Mouse (Mus musculus) megakaryocyte-erythroid progenitor cell, adult 5-6 weeks (primary cell): ENCODE results near the gene Otulin. TPM values are rescaled to one million over a fixed set of nuclear protein-coding genes. Genes with fewer than 3 reads are reported as not detected.
A peak's percentile ranks its signal among the peaks of the same experiment; 100 is the strongest.

Experiments used
- ATAC-seq: replicated peaks from 2 replicates; pipeline ENCODE4 v1.8.0; 2016; ENCODE audit warnings: mild to moderate bottlenecking, inconsistent platforms; ENCODE audit not compliant: severe bottlenecking, poor library complexity, low FRiP score, low TSS enrichment
- total RNA-seq, 2 experiments: library from RNA; stranded (forward) in 1 of 2; stranded (reverse) in 1 of 2; fragments of 200-1000, 215-1000 nt in 1 of 2; fragments of >200 nt in 1 of 2; fragmentation: Nextera tagmentation in 1 of 2; gene quantifications; 2 replicates each; pipeline ENCODE4 v1.2.3; 2014 to 2017

The Otulin gene
- total RNA-seq, 2 experiments from 2014 or later: 32.2 to 51.2 TPM

DNA sequence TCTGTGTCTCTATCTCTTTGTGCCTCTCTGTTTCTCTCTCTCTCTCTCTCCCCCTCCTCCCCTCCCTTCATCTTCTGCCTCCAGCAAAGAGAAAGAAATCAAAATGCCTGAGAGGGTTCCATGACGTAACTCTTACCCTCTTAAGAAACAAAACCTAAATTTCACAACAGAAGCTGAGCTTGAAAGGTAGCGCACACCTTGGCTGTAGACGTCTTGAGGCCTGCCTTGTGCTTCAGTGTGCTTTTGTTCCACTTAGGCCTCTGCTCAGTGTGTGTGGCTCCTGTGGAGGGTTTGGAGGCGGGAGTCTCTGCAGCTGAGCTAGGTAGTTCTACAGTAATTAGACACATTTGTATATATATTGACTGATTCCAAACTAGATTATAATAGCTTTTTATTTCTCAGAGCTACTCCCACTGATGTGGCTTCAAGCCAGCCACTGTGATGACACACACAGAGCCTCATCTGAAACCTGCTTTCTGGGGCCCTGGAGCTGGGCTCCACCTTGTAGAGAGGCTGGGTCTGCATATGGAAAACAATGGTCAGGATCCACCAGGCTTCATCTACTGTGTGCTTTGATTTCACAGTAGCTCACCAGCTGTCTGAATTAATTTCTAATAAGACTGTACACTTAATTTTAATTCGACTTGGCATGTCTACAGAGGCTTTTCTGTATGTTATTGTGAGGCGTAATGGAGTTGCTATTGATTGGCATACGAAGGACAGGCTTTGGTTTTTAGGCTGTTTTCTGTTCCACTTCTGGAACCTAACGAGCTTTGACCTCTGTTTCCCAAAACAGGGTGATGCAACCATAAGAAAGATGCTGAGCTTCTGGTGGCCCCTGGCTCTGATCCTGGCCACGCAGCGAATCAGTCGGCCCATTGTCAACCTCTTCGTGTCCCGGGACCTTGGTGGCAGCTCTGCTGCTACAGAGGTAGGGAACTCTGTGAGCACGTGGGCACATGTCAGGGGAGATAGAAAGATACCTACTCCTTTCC is 66.1 kb downstream of the Otulin start:
- ATAC-seq: no peak

DNA sequence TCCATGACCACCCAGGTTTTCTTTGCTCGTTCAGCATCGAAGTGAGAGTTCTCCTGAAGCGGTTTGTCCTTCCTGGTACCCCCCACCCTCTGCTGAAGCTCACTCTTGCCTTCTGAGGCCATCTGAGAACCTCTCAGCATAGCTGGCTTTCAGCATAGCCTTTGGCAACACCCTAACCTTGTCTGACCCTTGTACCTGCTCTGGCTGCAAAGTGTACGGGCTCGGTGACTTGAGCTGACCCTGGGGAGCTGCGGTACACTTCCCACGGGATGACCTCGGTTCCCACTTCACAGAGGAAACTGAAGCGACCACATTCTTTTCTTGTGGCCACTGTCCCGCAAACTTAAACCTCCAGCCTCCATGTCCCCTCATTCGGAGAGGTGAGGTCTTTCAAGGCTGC is 70.2 kb downstream of the Otulin start:
- ATAC-seq: no peak

DNA sequence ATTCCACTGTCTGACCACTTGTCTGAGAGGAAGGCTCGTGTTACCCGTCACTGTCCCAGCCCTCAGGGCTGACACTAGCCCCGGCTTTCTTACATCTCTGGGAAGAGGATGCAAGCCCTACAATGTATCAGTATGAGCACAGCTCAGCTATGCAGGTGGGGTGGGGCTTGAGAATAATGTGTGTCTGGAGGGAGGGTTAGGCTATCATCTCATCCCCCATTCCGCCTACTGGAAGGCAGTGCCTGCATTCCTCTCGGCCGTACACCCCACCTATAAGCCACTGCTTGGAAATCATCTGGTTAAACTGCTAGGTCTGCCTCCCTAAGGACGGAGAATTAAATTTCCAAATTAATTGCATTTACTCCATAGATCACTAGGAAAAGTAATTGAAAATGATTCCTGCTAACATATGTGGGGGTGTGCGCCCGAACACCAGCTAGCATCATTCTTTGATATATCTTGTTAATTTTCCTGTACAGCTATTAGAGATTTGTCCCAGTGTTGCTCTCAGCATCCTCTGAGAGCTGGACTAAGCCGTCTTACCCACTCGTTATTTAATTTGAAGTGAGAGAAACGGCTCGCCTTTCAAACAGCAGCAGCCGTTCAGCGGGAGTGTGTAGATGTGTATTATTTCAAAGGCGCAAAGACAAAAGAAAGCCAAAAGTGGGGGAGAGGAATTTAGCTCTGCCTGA is 71.9 kb downstream of the Otulin start:
- no peak for ATAC-seq

DNA sequence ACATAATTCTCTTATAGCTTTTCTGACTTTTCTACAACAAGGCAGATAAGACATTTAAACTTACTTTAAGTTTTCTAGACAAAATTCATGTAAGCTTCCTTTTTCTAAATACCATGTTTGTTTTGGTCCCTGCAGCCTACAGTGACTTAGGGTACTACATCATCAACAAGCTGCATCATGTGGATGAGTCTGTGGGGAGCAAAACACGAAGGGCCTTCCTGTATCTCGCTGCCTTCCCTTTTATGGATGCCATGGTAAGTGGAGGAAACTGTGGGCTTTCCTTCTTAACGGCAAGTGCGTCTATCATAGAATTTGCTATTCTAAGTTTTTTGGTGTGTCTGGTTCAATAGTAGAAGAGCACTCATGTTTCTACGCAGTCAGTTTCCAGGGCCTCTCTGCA is 76.9 kb downstream of the Otulin start:
- no peak for ATAC-seq

DNA sequence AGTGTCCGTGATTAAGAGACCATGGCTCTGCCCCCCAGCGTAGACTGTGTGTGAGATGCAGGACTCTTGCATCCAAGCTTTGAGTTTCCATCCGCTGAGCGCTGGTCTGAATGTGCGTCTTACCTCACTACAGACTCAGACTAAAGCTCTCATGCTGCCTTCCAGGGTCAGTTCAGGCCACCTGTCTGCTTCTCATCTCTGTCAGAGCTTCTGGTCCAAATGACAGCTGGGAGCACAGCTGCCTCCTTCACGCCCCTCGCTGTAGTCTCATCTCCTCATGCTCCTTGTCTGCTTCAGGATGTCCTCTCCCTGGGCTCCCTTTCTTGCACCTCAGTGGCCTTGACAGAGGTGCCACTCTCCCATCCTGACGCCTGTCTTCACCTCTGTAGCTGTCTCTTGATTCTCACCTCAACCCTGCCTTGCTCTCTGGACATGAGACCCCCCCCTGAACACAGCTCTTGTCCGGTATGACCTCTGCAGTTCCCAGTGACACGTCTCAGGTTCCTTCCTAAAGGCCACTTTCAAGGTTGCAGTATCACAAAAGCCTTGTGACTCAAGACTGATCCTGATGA is 78.3 kb downstream of the Otulin start:
- ATAC-seq: no peak

DNA sequence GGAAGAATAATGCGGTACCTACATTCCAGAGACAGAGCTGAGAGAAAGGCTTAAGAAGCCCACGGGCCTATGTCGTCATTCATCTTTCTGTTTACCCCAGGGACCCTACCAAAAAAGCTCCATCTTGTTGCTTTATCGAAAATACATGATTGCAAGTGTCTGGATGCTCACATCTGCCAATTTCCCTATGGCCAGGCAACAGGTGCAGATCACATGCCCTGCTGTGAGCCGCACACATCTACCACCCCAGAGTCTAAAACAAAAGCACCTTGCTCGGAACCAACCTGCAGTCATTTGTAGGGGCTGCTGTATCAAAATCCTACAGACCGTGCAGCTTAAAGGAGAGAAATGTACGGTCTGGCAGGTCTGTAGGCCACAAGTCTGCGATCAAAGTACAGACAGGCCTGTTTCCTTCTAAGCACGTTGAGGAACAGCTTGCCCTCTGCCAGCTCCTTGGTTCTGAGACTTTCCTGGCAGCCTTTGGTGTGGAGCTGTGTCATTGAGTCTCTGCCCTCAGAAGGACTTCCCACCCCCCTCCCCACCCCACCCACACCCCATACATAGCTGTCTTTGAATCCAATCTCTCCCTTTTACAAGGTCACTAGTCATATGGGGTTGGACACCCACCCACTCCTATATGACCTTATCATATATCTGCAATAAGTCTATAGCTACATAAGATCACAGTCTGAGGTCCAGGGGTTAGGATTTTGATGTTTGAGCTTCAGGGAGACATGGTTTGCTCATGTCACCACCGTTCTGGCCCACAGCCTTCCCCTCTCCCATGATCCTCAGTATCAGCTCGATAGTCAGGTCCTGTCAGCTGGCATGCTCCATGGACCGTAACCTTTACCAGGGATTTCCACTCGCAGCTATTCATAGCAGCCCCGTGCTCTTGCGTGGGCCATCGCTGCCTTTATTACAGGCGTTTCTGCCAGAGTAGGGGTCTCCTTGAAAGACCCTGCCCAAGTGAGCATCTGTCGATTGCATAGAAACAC is 79.1 kb downstream of the Otulin start:
- ATAC-seq: no peak

DNA sequence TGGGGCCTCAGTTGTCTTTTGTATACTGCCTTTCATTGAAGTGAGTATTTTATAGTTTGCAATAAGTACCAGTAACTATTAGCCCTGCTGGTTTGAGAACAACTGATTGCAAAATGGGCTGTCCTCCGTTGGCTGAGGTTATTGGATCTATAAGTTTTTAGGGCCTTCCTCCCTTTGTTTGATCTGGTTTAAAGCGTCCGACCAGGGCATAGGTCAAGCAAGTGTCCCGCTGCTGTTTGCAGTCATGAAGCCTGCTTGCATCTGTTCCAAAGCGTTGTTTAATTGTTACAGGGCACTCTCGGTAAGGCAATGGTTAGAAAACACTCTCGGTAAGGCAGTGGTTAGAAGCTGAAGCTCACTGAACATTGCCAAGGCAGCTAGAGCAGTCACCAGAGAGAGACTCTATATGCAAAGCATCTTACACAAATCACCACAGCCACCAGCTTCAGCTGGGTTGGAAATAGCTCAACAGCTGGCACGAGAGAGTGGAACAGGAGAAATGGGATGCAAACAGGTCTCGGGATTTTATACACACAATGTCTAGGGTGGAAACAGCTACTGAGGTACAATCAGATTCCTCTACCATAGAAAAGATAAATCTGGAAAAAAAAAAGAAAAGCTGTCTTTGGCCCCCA is 80.0 kb downstream of the Otulin start:
- no peak for ATAC-seq

DNA sequence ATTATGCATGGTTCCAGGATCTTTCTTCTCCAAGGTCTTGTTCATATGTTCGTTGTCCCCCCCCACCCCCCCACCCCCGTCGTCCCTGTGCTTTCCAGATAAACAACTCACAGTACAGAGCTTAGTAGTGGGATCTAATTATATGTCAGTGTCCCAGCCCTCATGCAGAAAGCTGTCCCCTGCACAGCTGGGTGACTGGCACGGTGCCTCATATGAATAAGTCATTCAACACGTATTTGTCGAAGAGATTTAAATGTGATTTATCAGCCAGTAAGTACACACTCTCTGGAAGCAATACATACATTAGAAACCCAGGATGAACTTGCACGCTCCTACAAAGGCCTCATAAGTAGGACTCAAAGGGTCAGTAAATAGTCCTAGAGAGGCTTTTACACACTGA is 80.6 kb downstream of the Otulin start:
- no peak for ATAC-seq

DNA sequence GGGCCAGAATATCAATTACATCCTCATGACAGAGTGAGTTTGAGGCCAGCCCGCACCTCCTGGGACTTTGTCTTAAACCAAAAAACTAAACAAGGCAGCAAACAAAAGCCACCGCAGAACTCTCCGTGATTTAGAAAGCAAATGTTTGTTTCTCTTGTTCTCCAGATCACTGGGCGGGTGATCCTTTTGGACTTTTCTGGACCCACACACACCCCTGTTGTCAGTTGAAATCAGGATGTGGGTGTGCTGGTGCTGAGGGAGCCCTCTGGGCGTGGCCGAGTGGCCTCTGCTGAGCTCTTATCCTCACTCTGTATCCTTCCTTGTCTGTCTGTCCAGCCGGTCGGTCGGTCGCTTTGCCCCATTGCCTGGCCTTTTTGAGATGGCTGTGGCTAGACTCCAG is 81.4 kb downstream of the Otulin start:
- 0 out of 2 replicates have a peak, but pooled peaks have one; percentile 32 for ATAC-seq

DNA sequence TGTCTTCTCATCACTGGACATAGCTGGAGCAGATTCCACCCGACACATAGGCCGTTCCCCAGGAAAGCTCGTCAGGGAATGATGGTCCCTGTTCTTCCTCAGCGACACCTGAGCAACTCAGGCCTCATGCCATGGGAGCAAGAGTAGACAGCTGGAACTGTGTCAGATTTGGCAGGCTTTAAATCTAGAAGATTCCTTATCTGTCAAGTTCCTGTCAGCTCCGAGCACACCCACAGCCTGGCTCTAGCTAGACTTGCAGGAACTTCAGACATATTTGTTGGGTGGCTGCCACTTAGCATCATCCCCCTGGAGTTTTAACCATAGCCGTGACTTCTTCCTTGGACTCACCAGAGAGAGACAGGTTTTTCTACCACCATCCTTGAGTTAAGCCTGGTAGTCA is 82.4 kb downstream of the Otulin start:
- 0 out of 2 replicates have a peak, but pooled peaks have one; percentile 19 for ATAC-seq

DNA sequence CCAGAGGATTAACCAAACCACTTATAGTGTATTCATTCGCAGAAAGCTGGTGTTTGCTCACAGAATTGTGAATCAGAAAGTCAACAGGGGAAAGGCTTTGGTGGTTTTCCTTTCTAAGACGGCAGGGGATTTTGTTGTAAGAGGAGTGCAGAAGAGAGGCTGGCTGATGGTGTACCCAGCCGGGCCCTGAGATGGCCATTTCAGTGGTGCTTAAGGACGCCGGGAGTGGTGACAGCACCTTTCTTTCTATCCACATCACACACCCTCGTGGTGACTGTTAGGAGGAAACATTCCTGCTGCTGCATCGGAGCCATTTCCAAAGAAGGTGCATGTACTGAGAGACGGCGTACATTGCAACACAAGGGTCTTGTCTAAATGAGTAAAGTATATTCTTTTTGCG is 85.3 kb downstream of the Otulin start:
- ATAC-seq: no peak

DNA sequence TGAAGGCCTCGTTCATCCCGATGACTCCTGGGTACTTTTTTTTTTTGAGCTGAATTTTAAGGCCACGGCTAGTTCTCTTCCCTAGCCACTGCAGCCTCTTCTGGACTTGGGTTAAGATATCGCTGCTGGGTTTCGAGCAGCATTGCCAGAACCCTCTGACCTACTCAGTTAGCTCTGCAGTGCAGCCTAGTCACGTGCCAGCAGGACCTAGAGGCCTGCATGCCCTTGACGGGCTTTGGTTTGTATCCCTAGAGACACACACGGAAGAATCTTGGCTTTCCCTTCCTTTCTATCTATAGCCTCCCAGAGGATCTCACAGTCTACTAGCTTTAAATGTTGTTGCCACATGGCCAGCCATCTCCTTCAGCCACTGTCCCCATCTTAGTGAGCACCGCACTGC is 90.7 kb downstream of the Otulin start:
- ATAC-seq: no peak

DNA sequence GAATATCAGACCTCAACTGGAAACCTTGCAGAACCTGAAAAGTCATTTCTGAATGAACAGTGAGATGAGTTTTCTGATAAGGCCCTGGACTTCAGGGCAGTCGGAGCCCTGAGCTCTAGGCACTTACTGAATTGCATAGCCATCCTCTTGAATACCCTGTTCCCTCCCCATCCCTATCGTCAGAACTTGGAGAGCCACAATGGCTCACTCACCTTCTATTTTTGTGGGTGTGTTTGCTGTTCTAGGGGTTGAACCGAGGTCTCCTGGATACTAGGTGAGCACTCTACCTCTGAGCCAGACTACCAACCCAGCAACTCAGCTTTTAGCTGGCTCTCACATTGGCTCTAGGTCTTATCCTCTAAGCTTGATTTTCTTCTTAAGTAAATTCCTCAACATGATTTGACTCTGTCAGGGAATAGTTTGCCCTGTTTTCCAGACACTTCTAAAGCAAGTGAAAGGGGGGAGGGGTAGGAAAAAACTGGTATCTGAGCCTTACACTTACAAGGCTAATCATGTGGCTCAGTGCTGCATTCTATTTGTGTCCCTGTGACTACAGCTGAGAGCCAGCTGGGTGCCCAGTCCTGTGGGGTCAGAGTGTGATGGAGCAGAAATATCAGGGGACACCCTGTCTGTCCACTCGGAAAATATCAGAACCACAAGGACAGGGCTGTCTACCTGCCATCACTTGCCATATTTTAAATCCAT is 92.8 kb downstream of the Otulin start:
- ATAC-seq: no peak

DNA sequence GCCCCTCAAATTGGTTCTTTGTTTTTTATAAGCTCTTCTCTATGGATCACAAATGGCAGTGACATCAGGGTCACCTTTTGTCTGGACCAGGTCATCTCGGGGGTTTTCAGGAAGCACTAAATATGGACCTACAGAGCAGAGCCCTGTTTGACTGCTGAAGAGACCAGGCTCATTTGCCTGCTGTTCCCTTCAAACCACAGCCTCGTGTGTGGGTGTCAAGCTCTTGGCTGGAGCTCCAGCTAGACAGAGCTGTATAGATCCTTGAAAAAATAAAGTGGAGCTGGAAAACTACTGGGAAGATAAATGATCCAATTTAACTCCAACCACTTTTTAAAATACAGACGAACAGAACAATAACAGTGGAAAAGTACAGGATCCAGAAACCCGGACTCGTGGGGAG is 93.7 kb downstream of the Otulin start:
- no peak for ATAC-seq

DNA sequence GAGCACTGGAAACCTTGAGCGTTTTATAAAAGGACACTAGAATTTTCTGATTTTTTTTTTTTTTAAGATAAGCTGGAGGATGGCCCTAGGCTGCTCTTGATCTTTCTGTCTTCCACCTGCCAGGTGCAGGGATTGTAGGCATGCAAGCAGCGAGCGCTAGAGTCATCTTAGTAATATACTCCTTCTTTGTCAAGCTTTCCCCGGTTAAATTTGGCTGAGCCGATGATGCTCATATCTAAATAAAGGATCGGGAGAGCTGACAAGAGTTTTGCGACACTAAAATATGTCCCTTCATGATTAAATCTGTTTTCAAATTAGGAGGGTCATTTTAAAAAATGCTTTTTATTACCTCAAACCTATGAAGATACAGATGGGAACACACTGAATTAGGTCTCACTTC is 94.3 kb downstream of the Otulin start:
- no peak for ATAC-seq

DNA sequence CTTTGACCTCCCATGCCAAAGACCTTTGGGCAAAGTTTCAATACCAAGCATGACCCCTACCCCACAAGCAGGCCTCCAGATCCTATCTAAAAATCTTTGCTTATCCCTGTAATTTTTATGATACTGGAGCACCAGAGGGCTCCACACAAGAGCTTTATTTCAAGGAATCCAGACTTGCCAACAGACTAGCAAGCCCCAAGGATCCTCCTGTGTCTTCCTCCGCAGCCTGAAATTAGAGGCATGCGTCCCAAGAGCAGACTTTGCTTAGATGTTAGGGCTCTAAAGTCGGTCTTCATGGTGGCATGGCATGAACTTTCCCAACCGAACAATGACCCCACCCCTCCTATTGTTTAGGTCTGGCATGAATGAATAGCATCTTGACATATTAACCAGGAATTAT is 94.8 kb downstream of the Otulin start:
- no peak for ATAC-seq

DNA sequence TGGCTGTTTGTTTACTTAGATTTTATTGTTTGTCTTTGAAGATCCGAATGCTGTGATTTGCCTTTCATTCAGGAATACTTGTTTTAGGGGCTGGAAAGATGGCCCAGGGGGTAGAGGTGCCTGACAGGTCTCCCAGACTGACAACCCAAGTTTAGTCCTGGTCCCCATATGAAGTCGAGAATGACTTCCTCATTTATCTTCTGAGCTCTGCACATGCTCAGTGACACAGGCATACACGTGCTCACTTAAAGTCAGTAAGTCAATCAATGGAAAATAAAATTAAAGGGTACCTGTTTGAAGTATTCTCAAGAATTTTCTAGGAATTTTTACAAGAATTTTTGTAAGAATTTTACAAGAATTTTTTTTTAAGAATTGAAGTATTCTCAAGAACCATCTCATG is 97.5 kb downstream of the Otulin start:
- no peak for ATAC-seq

DNA sequence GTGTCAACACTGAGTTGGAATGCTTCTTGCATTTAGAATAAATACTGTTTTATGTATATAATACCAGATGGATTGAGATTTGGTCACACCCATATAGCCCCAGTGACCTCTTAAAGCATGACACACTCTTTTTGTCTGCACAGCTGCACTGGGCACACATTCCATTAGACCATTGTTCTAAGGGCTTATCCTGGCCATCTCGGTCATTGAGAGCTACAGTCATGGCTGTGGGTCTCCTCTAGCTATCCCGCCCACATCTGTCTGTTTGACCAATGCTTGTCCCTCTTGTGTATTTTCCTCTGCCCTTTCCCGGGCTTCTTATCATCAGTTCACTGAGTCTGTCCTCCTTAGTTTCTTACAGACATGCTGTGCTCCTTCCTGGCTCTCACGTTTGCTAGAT is 100.5 kb downstream of the Otulin start:
- 0 out of 2 replicates have a peak, but pooled peaks have one; percentile 24 for ATAC-seq
